Mouse (Mus musculus) mesoderm, embryonic 11.5 days (tissue): Measurements from ENCODE around the gene Zranb3.
A peak's percentile ranks its signal among the peaks of the same experiment; 100 is the strongest.
"Not testable (repeated sequence)": the region's sequence is repeated elsewhere in the genome, so short reads cannot be mapped to it uniquely, and the experiment has no call there.

ENCODE experiments used
- DNase-seq: peaks from one replicate; pipeline ENCODE4 v3.0.0-alpha.2; 2012; ENCODE audit warnings: low read depth, low spot score

Zranb3 gene

DNA sequence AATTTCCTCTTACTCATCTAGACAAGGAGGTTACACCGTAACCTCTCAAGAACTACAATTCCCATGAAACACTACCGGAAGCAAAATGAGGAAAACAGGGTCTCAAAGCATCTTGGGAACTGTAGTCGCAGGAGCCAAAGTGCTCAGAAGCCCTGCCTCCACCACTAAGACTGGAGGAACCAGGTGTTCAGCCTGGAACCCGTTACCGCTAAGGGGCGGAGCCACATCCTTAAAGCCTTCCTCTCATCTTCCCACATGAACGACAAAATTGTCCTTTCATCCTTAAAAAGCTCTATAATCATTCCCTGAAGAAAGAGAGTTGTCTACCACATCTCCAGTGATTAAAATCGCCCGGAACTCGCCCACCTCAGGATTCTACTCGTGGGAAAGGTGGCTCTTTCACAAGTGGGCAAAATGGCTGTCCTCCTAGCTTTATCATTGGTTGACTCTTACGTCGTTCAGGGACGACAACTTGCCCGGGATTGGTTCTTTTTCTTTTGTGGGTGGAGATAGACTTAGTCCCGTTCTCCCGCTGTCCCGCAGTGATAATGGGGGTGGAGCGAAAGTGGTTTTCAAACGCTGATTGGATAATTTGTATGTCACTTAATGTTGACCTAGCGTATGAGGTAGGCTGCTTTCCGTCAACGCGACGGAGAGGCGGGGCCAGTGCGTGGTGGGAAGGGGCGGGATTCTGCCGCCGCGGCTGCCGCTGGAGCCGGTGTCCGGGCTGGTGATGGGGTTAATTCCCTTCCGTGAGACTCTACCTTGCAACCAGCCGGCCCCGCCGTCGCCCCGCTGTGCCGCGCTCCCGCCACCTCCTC lies at the start of gene Zranb3, which contains the start of gene R3hdm1:
Zranb3 (minus strand) TSS at position 407 of the 821 bp plus-strand sequence.
R3hdm1 (plus strand) TSS at position 661 of the 821 bp plus-strand sequence.
- DNase-seq: peak; percentile 99

DNA sequence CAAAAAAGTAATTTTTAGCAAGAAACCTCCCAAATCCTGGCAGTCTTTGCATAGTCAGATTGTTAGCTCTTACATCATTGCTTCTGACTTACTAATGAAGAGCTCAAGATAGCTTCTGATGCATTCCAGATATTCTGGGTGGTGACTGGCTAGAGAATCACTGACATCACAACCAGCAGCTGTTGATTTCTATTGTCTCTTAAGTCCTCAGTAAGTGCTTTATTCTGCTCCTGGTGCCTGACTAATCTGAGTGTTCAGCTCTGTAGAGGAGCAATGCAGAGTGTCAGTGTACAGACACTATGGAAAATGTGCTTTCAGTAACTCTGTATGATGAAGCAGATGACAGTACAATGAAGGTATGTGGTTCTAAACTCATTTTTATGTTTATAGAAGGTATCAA lies 38.9 kb upstream of the Zranb3 start:
- DNase-seq: peak; percentile 12

DNA sequence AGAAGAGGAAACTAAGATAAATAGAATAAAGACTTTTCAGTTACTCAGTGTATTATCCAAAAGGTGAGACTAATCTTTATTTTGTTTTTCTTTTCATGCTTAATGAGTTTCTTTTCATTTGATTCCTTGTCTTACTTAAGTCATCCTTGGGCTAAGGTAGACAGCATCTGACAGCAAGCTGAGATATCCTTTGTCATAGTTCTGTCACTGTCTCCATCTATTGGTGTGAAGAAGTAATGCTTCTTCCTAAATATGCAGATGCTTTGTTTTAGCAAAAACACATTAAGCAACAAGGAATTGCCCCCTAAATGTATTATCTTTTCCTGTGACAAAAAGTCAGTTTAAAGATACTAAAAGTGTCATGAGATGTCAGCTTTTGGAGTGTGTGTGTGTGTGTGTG lies 38.2 kb upstream of the Zranb3 start:
- DNase-seq: no peak

DNA sequence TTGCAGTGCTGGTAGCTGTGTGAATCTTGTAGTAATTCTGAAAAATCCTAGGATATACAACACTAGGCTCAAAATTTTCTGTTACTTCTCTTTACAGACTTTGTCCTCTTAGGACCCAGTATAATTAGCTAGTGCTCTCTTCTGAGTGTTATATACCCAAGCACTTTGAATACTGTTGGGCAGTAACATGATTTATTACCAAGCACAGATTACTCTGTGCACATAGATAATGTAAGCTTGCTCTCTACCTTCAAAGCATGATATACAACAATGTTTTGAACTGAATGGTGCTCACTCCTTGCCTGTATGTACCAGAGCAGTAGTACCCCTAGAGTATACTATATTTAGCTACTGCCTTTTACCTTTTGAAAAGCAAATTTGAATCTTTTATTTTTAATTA lies 33.4 kb upstream of the Zranb3 start:
- not testable (repeated sequence) for DNase-seq

DNA sequence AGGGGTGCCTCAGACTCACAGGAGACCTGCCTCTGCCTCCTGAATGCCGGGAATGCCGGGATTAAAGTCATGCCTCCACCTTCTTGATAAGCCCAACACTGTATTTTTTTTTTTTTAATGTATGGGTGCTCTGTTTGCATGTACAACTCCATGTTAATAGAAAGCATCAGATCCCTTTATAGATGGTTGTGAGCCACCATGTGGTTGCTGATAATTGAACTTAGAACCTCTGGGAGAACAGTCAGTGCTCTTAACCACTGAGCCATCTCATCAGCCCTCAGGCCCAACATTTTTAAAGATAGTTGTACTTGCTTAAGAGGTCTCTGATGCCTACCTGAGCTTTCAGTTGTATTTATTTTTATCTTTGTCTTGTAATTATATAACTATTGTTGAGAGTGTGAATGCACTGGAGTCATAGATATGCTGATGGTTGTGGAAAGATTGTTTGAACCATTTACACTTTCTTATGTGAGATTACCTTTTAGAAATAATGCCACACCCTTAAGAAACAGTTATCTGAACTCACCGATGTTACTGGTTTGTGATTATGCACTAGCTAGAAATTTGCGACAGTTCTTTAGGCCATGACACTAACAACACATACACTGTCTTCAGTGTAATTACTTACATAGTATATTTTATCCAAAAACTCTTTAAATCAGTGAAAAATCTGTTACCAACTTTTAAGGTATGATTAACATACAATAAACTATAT lies 18.2 kb upstream of the Zranb3 start:
- no peak for DNase-seq

DNA sequence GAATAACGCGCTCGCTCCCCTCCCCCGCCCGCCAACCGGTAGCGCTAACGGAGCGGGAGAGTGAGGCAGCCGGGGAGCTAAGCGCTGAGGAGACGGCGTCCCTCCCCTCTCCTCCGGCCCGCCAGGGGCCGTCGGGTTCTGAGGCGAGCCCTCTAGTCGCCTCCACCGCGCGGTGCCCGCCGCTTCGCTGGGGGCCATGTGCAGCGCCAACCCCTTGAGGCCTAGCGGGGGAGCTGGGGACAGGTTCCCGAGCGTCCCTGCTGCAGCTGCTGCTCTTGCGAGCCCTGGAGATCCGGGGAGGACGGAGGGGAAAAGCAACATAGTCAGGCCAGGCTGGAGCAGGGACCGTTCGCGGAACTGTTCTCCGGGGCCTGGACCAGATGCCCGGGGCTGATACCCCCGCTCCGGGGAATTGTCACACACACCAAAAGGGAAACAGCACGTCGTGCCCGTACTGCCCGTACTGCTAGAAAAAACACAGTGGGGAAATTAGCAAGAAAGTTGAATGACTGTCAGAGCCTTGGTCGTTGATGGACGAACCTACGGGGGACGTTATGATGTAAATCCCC lies 757 bp upstream of the Zranb3 start:
- DNase-seq: peak; percentile 52

- peak; percentile 81 for DNase-seq
Measured at GRCm38 (mm10) chr1:128102251-128102640, 601 bp downstream of the Zranb3 start.

GRCm38 (mm10) chr1:128098309-128098708 lies 4.5 kb downstream of the Zranb3 start:
- no peak for DNase-seq

DNA sequence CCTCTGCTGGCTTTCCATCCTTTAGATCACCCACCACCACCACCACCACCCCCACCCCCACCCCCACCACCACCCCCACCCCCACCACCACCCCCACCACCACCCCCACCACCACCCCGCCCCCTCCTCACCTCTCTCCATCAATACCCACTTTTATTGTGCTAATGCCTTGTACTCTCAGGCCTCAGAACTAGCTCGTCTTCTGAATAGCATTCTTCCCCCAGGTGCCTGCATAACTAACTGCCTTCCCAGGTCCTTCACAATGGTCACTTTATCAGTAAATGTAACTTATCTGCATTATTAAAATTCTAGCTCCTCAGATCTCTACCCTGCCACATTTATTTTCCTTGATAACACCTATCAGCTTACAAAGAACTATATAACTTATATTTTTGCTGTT lies 8.2 kb downstream of the Zranb3 start:
- no peak for DNase-seq

DNA sequence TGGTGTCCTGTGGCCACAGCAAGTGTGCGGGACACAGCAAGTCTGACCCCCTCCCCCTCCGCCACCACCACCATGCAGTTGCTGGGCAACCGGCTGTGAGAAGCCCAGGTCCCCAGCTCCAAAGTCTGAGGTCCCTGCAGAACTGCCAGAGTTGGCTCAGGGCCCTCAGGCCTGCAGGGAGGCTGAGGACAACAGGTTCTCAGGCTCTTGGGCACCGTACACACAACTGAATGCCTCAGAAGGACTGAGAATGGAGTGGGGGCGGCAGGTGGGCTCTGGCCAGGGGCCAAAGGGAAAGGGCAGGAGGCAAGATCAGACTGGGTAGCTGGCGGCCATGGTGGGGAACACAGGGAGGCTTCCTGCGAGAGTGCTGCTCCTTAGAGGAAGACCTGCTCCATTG lies 20.0 kb downstream of the Zranb3 start:
- no peak for DNase-seq

- no peak for DNase-seq
Measured at GRCm38 (mm10) chr1:128081873-128082272, 21.0 kb downstream of the Zranb3 start.

- no peak for DNase-seq
Measured at GRCm38 (mm10) chr1:128080936-128081696, 21.7 kb downstream of the Zranb3 start.

DNA sequence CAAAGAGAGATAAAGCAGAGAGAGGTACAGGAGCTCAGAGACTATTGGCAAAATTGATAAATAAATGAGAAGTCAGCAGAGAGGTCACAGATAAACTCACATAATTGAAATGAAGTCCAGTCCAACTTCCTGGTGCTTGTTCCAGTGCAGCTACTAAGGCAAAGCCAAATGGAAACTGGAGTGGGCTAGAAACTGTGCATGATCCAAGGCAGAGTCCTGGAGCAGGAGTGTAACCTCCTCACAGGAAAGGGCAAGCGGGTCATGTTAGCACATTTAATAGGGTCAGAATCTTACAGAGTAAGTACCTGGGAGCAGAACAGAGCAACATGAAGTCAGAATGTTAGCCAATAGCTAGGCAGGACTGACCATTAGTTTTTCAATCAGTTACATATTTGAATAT lies 24.2 kb downstream of the Zranb3 start:
- no peak for DNase-seq

GRCm38 (mm10) chr1:128077788-128078187 lies 25.1 kb downstream of the Zranb3 start:
- no peak for DNase-seq

GRCm38 (mm10) chr1:128076791-128077479 lies 25.9 kb downstream of the Zranb3 start:
- no peak for DNase-seq

DNA sequence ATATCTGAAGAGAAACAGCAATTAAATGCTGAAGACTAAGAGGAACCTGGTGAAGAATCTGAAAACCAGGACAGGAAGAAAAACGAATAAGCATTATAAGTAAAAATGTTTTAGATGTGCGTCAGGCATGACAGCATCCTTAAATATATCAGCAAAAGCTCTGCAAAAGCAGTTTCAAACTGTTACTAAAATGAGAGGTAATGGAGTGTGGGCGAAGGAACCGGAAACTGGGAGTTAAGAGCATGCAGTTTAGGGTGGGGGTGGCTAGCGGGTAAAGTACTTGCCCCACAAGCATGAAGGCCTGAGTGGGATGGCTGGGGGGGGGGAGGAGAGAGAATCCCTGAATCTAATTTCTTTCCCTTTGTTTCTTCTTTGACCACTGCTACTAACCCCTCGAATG lies 29.8 kb downstream of the Zranb3 start:
- no peak for DNase-seq

DNA sequence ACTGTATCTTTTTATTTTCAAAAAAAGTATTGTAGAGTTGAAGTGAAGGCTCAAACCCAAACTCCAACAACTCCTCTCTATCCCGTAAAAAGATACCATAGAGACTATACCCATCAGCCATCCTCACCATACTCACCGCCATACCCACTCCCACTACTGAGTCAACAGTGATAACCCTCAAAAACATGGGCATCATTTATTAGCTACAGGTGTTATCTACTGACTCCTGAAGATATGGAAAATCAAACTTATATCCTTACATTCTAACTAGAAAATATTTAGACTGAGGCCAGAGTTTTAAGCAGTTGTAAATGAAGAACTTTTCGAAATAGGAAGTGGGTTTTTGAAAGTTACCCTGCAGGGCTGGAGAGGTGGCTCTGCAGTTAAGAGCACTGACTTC lies 32.8 kb downstream of the Zranb3 start:
- no peak for DNase-seq

GRCm38 (mm10) chr1:128068945-128069397 lies 33.9 kb downstream of the Zranb3 start:
- DNase-seq: peak; percentile 28

DNA sequence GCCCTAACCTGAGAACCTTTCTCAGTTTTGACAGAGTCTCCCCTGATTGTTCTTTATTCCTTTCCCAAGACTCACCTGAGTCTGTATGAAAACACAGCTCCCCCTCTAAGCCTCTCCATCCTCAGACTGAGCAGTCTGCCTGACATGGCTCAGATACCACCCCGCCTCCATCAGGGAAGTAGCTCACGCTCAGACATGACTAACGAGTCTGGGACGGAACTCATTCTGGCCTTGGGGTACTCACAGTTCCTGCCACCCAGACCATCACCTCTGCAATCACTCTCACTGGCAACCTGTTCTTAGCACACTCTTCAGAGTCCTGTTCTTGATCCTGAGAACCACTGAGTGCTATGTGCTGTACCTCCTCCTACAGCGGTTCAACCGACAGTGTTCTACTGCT lies 38.1 kb downstream of the Zranb3 start:
- DNase-seq: no peak

- no peak for DNase-seq
Measured at GRCm38 (mm10) chr1:128062167-128062566, 40.7 kb downstream of the Zranb3 start.

GRCm38 (mm10) chr1:128061401-128061800 lies 41.4 kb downstream of the Zranb3 start:
- DNase-seq: no peak
